ENCODE assay signal across 12 mouse cellular contexts in the genomic region with DNA sequence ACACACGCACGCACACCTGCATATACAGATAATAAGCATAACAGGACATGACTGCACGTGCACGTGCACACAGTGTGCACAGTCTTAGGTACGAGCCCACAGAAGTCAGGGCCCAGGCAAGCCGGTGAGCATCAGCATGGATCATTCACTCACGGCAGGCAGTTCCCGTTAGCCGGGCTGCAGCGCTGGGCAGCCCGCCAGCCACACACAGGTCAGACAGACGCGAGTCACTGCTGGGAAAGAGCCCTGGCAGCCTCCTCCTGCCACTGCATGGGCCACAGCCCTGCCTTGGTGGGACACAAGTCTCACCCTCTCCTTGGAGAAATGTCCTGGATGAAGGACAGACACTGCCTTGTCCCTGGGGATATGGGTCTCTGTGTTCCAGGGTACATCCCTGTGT. TPM values are rescaled to one million over a fixed set of nuclear protein-coding genes. Genes with fewer than 3 reads are reported as not detected.
DNase-seq lines count a peak whose midpoint lies in the region; ATAC-seq and TF ChIP-seq lines count a peak whose summit lies in the region.
"Had no signal": no experiment of that assay in that cellular context is flagged by ENCODE, and none has a peak within 500 bp of the region (broad histone marks: within the 10 kb centered on the region; RNA-seq: fewer than 3 reads in every experiment).

No protein-coding gene starts in this region.

- H3K4me2 ChIP-seq in forebrain, embryonic 14.5 days (ENCODE audit: low read length): no peak overlapping the region
- no peak overlapping the region for H3K4me2 ChIP-seq in forebrain, embryonic 16.5 days (ENCODE audit: low read length)
- H3K4me2 ChIP-seq: liver, embryonic 12.5 days; midbrain, embryonic 13.5 days had no signal

- no peak overlapping the region for H3K4me3 ChIP-seq in forebrain, embryonic 14.5 days (ENCODE audit: low read depth, low read length)
- no peak overlapping the region for H3K4me3 ChIP-seq in forebrain, embryonic 16.5 days (replicated peaks; ENCODE audit: low read length)
- peak overlapping the region; percentile 43 for H3K4me3 ChIP-seq in E14TG2a.4 (replicated peaks; ENCODE audit: low read length)
- H3K4me3 ChIP-seq: forebrain, embryonic 10.5 days; gastrocnemius, adult 2 months; liver, embryonic 12.5 days; midbrain, embryonic 13.5 days had no signal

- 41% methylated on average over 13 of the region's 13 CpGs for WGBS in forebrain, embryonic 14.5 days
- WGBS in forebrain, embryonic 16.5 days: 41% methylated on average over 13 of the region's 13 CpGs

- TF ChIP-seq CTCF in E14TG2a.4 (conservative IDR thresholded peaks at IDR 0.05; ENCODE audit: low read length): no peak

- peaks cover 4% of the 10 kb centered on the region for H3K4me1 ChIP-seq in forebrain, embryonic 14.5 days (ENCODE audit: control insufficient read depth, insufficient read depth, low read length)
- peaks cover 18% of the 10 kb centered on the region for H3K4me1 ChIP-seq in forebrain, embryonic 16.5 days (replicated peaks; ENCODE audit: control insufficient read depth, insufficient read depth, low read length)
- peaks cover 58% of the 10 kb centered on the region for H3K4me1 ChIP-seq in E14TG2a.4 (replicated peaks; ENCODE audit: low read depth, low read length)

- H3K9ac ChIP-seq in forebrain, embryonic 14.5 days (ENCODE audit: low read length): no peak overlapping the region
- H3K9ac ChIP-seq in forebrain, embryonic 16.5 days (replicated peaks; ENCODE audit: low read depth, low read length): no peak overlapping the region
- H3K9ac ChIP-seq: liver, embryonic 12.5 days; midbrain, embryonic 13.5 days had no signal

- peak; percentile 30 for DNase-seq in forebrain, embryonic 14.5 days (ENCODE audit: low spot score)
- DNase-seq in kidney, postnatal 10 days: peak; percentile 53
- no peak for DNase-seq in kidney, adult 11 months
- DNase-seq in NIH3T3 (ENCODE audit: low read depth): peak; percentile 76
- DNase-seq: gastrocnemius, adult 2 months had no signal

- peaks cover 17% of the 10 kb centered on the region for H3K27me3 ChIP-seq in forebrain, embryonic 14.5 days (replicated peaks; ENCODE audit: control insufficient read depth, insufficient read depth, low read length)
- peaks cover 8% of the 10 kb centered on the region; the same call in 1 of the 2 replicates for H3K27me3 ChIP-seq in forebrain, embryonic 16.5 days (replicated peaks; ENCODE audit: control insufficient read depth, insufficient read depth, low read length)
- H3K27me3 ChIP-seq in E14TG2a.4 (ENCODE audit: insufficient read depth, low read length): peaks cover 66% of the 10 kb centered on the region

- no peaks in the 10 kb centered on the region for H3K9me3 ChIP-seq in forebrain, embryonic 14.5 days (replicated peaks; ENCODE audit: control insufficient read depth, low read length)
- H3K9me3 ChIP-seq in forebrain, embryonic 16.5 days (ENCODE audit: control insufficient read depth, low read length): no peaks in the 10 kb centered on the region
- H3K9me3 ChIP-seq in E14TG2a.4 (ENCODE audit: low read length): no peaks in the 10 kb centered on the region
- H3K9me3 ChIP-seq: forebrain, embryonic 10.5 days; liver, embryonic 12.5 days; midbrain, embryonic 13.5 days had no signal

- no peaks in the 10 kb centered on the region for H3K36me3 ChIP-seq in forebrain, embryonic 14.5 days (ENCODE audit: control insufficient read depth, insufficient read depth, low read length)
- H3K36me3 ChIP-seq in forebrain, embryonic 16.5 days (ENCODE audit: control insufficient read depth, insufficient read depth): no peaks in the 10 kb centered on the region
- H3K36me3 ChIP-seq in E14TG2a.4 (ENCODE audit: insufficient read depth, low read length): no peaks in the 10 kb centered on the region
- H3K36me3 ChIP-seq: forebrain, embryonic 10.5 days; liver, embryonic 12.5 days; midbrain, embryonic 13.5 days had no signal

- ATAC-seq in forebrain, embryonic 14.5 days: no peak
- ATAC-seq in forebrain, embryonic 16.5 days: no peak
- ATAC-seq in inflammation-experienced regulatory T-cells, adult 6 months: no peak
- ATAC-seq: intestine, postnatal 0 days; liver, embryonic 12.5 days; midbrain, embryonic 13.5 days had no signal

- no peak overlapping the region for H3K27ac ChIP-seq in forebrain, embryonic 14.5 days (ENCODE audit: low read depth, low read length)
- H3K27ac ChIP-seq in forebrain, embryonic 16.5 days (ENCODE audit: low read length): no peak overlapping the region
- H3K27ac ChIP-seq: forebrain, embryonic 10.5 days; gastrocnemius, adult 2 months; liver, embryonic 12.5 days; midbrain, embryonic 13.5 days had no signal

RNA-seq across cellular contexts. Expression of a gene that starts 1.6 kb away (rescaled TPM):
- 0.29 and 0.51 TPM in 2 replicates for polyA plus RNA-seq in forebrain, embryonic 14.5 days (2014; fragmentation: Nextera tagmentation; extraction: Ambion mirVana)
- 1.2 TPM in 2 replicates for polyA plus RNA-seq in forebrain, embryonic 16.5 days (2015; fragmentation: Nextera tagmentation; extraction: Ambion mirVana)
- not detected for polyA plus RNA-seq in inflammation-experienced regulatory T-cells, adult 6 months (2017; shearing (Covaris generic))

RNA-seq across cellular contexts. Expression of a gene that starts 4.7 kb away (rescaled TPM):
- polyA plus RNA-seq in forebrain, embryonic 14.5 days (2014; fragmentation: Nextera tagmentation; extraction: Ambion mirVana): 17.0 and 19.4 TPM in 2 replicates
- polyA plus RNA-seq in forebrain, embryonic 16.5 days (2015; fragmentation: Nextera tagmentation; extraction: Ambion mirVana): 14.3 and 17.3 TPM in 2 replicates
- under 1 TPM in 2 of 3 experiments, not detected in 1; 0.33 to 0.50 TPM for polyA plus RNA-seq in inflammation-experienced regulatory T-cells, adult 6 months (2017; shearing (Covaris generic))

RNA-seq across cellular contexts. Expression of a gene that starts 25.2 kb away (rescaled TPM):
- 101 and 112 TPM in 2 replicates for polyA plus RNA-seq in forebrain, embryonic 14.5 days (2014; fragmentation: Nextera tagmentation; extraction: Ambion mirVana)
- 71.0 and 80.9 TPM in 2 replicates for polyA plus RNA-seq in forebrain, embryonic 16.5 days (2015; fragmentation: Nextera tagmentation; extraction: Ambion mirVana)
- polyA plus RNA-seq in inflammation-experienced regulatory T-cells, adult 6 months (2017; shearing (Covaris generic)): 10 to 100 TPM; 67.6 to 86.3 (median 83.9) TPM

RNA-seq across cellular contexts. Expression of a gene that starts 43.6 kb away (rescaled TPM):
- 5.9 and 7.0 TPM in 2 replicates for polyA plus RNA-seq in forebrain, embryonic 14.5 days (2014; fragmentation: Nextera tagmentation; extraction: Ambion mirVana)
- polyA plus RNA-seq in forebrain, embryonic 16.5 days (2015; fragmentation: Nextera tagmentation; extraction: Ambion mirVana): 4.0 and 5.3 TPM in 2 replicates
- polyA plus RNA-seq in inflammation-experienced regulatory T-cells, adult 6 months (2017; shearing (Covaris generic)): 1 to 10 TPM in 2 of 3 experiments, not detected in 1; 1.6 to 6.0 TPM

Comparison
In these comparisons a context has a peak if more than half of its experiments do, and no peak if none do; other contexts are left out.
1. RNA of a gene that starts 4.7 kb away (polyA plus RNA-seq): 14.3 to 17.3 TPM in forebrain, embryonic 16.5 days and 17.0 to 19.4 TPM in forebrain, embryonic 14.5 days; 0.33 to 0.50 TPM in inflammation-experienced regulatory T-cells, adult 6 months; every median in the first group is over 10 times any median in the second.